Mouse (Mus musculus) embryonic fibroblast, embryonic 13.5 days (primary cell): ENCODE data around the gene Polk. TPM values are rescaled to one million over a fixed set of nuclear protein-coding genes. Genes with fewer than 3 reads are reported as not detected.
A peak's percentile ranks its signal among the peaks of the same experiment; 100 is the strongest.

ENCODE experiments used
- H3K27ac ChIP-seq: 2 replicates; pipeline ENCODE4 v1.5.1; 2012; ENCODE audit warnings: low read length, control low read depth, inconsistent platforms; ENCODE audit not compliant: insufficient read depth
- H3K4me1 ChIP-seq: 2 replicates; pipeline ENCODE4 v1.6.1; 2011; ENCODE audit warnings: low read length; ENCODE audit not compliant: control insufficient read depth, insufficient read depth
- H3K4me3 ChIP-seq: 2 replicates; pipeline ENCODE4 v1.5.1; 2011; ENCODE audit warnings: mild to moderate bottlenecking, control low read depth, low read length; ENCODE audit not compliant: insufficient read depth
- CTCF ChIP-seq: IDR thresholded peaks from 2 replicates; pipeline ENCODE4 v1.5.1; 2011; ENCODE audit warnings: mild to moderate bottlenecking, control low read depth, low read length, moderate library complexity, borderline replicate concordance; ENCODE audit not compliant: insufficient read depth
- POLR2A ChIP-seq: IDR thresholded peaks from 2 replicates; pipeline ENCODE4 v1.6.1; 2011; ENCODE audit warnings: low read depth, mild to moderate bottlenecking, control low read depth, low read length, moderate library complexity
- polyA plus RNA-seq: library from polyadenylated mRNA; stranded (reverse); fragments of >200 nt; gene quantifications from 2 replicates; pipeline ENCODE4 v1.2.4, GENCODE M21; 2011; ENCODE audit warnings: low read depth; ENCODE audit not compliant: missing spikeins, insufficient read length

Polk gene
- polyA plus RNA-seq, 1 experiment = 40.5 TPM

- Histone ChIP-seq H3K27ac (no peak overlapping the region), H3K4me3 (no peak overlapping the region), H3K4me1 (no peaks in the 10 kb centered on the region)
- no peak for TF ChIP-seq POLR2A
- no peak for TF ChIP-seq CTCF
These were observed 65.2 kb downstream of the Polk start for GRCm38 (mm10) chr13:96477226-96477625.

GRCm38 (mm10) chr13:96470957-96471356, 71.4 kb downstream of the Polk start, which contains the start of gene Ankdd1b:
Gene Ankdd1b (minus strand): TSS chr13:96471198.
- Histone ChIP-seq H3K27ac (no peak within 1 kb of the TSS), H3K4me3 (no peak within 1 kb of the TSS), H3K4me1 (no peaks in the 10 kb centered on the region)
- TF ChIP-seq CTCF (no peak), POLR2A (no peak)

- no peak for TF ChIP-seq POLR2A
- no peak for TF ChIP-seq CTCF
- Histone ChIP-seq H3K27ac (no peak overlapping the region), H3K4me1 (no peaks in the 10 kb centered on the region), H3K4me3 (no peak overlapping the region)
These were observed 71.8 kb downstream of the Polk start for GRCm38 (mm10) chr13:96470556-96470955.

- no peak for TF ChIP-seq CTCF
- TF ChIP-seq POLR2A = no peak
These were observed 73.7 kb downstream of the Polk start for GRCm38 (mm10) chr13:96468678-96469077.

GRCm38 (mm10) chr13:96465315-96465714, 77.1 kb downstream of the Polk start:
- TF ChIP-seq CTCF = no peak
- no peak for TF ChIP-seq POLR2A
- Histone ChIP-seq H3K27ac (no peak overlapping the region), H3K4me3 (no peak overlapping the region), H3K4me1 (no peaks in the 10 kb centered on the region)

More at GRCm38 (mm10) chr13:96468678-96469077, 73.7 kb downstream of the Polk start:
- Histone ChIP-seq H3K4me3 (no peak overlapping the region), H3K4me1 (no peaks in the 10 kb centered on the region), H3K27ac (no peak overlapping the region)

GRCm38 (mm10) chr13:96462644-96463043, 79.7 kb downstream of the Polk start:
- Histone ChIP-seq H3K27ac (no peak overlapping the region), H3K4me1 (0 out of 2 replicates have a peak, but pooled peaks cover 2% of the 10 kb centered on the region), H3K4me3 (no peak overlapping the region)
- TF ChIP-seq CTCF = no peak
- no peak for TF ChIP-seq POLR2A

GRCm38 (mm10) chr13:96458606-96459005, 83.8 kb downstream of the Polk start:
- Histone ChIP-seq H3K4me3 (no peak overlapping the region), H3K27ac (no peak overlapping the region; the same call in 1 of the 2 replicates), H3K4me1 (0 out of 2 replicates have a peak, but pooled peaks cover 2% of the 10 kb centered on the region)
- no peak for TF ChIP-seq POLR2A
- no peak for TF ChIP-seq CTCF

- TF ChIP-seq CTCF (no peak), POLR2A (no peak)
- Histone ChIP-seq H3K4me3 (no peak overlapping the region), H3K4me1 (0 out of 2 replicates have a peak, but pooled peaks cover 2% of the 10 kb centered on the region), H3K27ac (peak overlapping the region; percentile 34)
These were observed 84.4 kb downstream of the Polk start for GRCm38 (mm10) chr13:96458018-96458417.

- TF ChIP-seq POLR2A (no peak), CTCF (no peak)
- 0 out of 2 replicates have a peak, but pooled peaks cover 2% of the 10 kb centered on the region for H3K4me1 ChIP-seq
- no peak overlapping the region for H3K4me3 ChIP-seq
- H3K27ac ChIP-seq = peak overlapping the region; percentile 34
These were observed 84.8 kb downstream of the Polk start for GRCm38 (mm10) chr13:96457566-96457965.

GRCm38 (mm10) chr13:96454288-96454687, 88.1 kb downstream of the Polk start:
- Histone ChIP-seq H3K4me3 (no peak overlapping the region), H3K4me1 (0 out of 2 replicates have a peak, but pooled peaks cover 2% of the 10 kb centered on the region)
- no peak for TF ChIP-seq POLR2A
- TF ChIP-seq CTCF = no peak

GRCm38 (mm10) chr13:96452621-96453020, 89.8 kb downstream of the Polk start:
- H3K27ac ChIP-seq = no peak overlapping the region
- no peaks in the 10 kb centered on the region for H3K4me1 ChIP-seq
- no peak overlapping the region for H3K4me3 ChIP-seq
- no peak for TF ChIP-seq CTCF
- no peak for TF ChIP-seq POLR2A

More at GRCm38 (mm10) chr13:96454288-96454687, 88.1 kb downstream of the Polk start:
- H3K27ac ChIP-seq = no peak overlapping the region
